In the genomic region with DNA sequence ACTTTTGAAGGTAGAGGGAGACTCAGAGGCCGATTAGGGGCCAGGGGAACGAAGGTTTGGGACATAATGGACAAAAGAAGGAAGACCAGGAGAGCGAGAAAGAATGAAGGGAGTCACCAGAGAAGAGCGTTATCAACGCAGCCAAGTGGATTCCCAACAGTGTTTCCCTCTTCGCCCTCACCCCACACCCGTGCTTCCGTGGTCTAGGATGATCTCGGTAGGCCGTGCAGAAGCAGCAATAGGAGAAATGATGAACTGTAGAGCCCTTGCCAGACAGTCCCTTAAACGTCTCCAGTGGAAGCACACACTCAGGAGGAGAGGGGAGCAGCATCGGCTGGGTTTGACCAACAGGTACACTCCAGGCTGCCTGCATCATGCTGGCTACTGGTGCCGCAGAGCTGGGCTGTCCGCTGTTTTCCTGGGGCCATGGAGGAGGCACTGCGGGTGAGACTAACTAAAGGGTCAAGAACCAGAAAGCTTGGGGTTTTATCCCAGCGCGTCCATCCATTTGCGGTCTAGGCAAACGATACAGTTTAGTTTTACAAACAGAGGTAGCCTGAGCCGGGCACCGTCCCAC, we compare ENCODE assay signal across 7 mouse cellular contexts. TPM values are rescaled to one million over a fixed set of nuclear protein-coding genes. Genes with fewer than 3 reads are reported as not detected.
A peak's percentile ranks its signal among the peaks of the same experiment; 100 is the strongest.
DNase-seq lines count a peak whose midpoint lies in the region; ATAC-seq and TF ChIP-seq lines count a peak whose summit lies in the region.

No protein-coding gene starts in this region.

- peaks cover 63% of the 10 kb centered on the region for H3K27me3 ChIP-seq in megakaryocyte, embryonic 14.5 days (replicated peaks)
- peaks cover 18% of the 10 kb centered on the region for H3K27me3 ChIP-seq in hindbrain, embryonic 11.5 days (ENCODE audit: control insufficient read depth, insufficient read depth, low read length)
- peaks cover 25% of the 10 kb centered on the region for H3K27me3 ChIP-seq in limb, embryonic 15.5 days
- H3K27me3 ChIP-seq in stomach, postnatal 0 days (ENCODE audit: control insufficient read depth, insufficient read depth, low read length): no peaks in the 10 kb centered on the region

- WGBS in hindbrain, embryonic 11.5 days: 10% methylated on average over 21 of the region's 21 CpGs
- 17% methylated on average over 21 of the region's 21 CpGs for WGBS in limb, embryonic 15.5 days
- WGBS in stomach, postnatal 0 days: 43% methylated on average over 21 of the region's 21 CpGs

- peak overlapping the region; percentile 92 for H3K4me3 ChIP-seq in megakaryocyte, embryonic 14.5 days (replicated peaks)
- H3K4me3 ChIP-seq in hindbrain, embryonic 11.5 days (ENCODE audit: low read depth, low read length): no peak overlapping the region
- peak overlapping the region; percentile 76 for H3K4me3 ChIP-seq in limb, embryonic 15.5 days
- H3K4me3 ChIP-seq in stomach, postnatal 0 days (ENCODE audit: low read depth, low read length): peak overlapping the region; percentile 79

- H3K27ac ChIP-seq in hindbrain, embryonic 11.5 days (ENCODE audit: low read depth, low read length): no peak overlapping the region
- H3K27ac ChIP-seq in limb, embryonic 15.5 days: no peak overlapping the region
- H3K27ac ChIP-seq in stomach, postnatal 0 days (replicated peaks): no peak overlapping the region

- H3K4me2 ChIP-seq in hindbrain, embryonic 11.5 days (replicated peaks; ENCODE audit: low read depth, low read length): peak overlapping the region; percentile 81; the same call in 1 of the 2 replicates
- peak overlapping the region; percentile 97 for H3K4me2 ChIP-seq in limb, embryonic 15.5 days
- peak overlapping the region; percentile 98 for H3K4me2 ChIP-seq in stomach, postnatal 0 days (replicated peaks; ENCODE audit: low read depth)

- peaks cover 46% of the 10 kb centered on the region for H3K4me1 ChIP-seq in megakaryocyte, embryonic 14.5 days
- peaks cover 7% of the 10 kb centered on the region; the same call in 1 of the 2 replicates for H3K4me1 ChIP-seq in hindbrain, embryonic 11.5 days (replicated peaks; ENCODE audit: control insufficient read depth, insufficient read depth, low read length)
- H3K4me1 ChIP-seq in limb, embryonic 15.5 days: peaks cover 24% of the 10 kb centered on the region
- no peaks in the 10 kb centered on the region for H3K4me1 ChIP-seq in stomach, postnatal 0 days (replicated peaks; ENCODE audit: control insufficient read depth, insufficient read depth)

- peak; percentile 19 for DNase-seq in hindbrain, embryonic 11.5 days (ENCODE audit: low spot score)
- DNase-seq in stomach, postnatal 0 days (ENCODE audit: low spot score): no peak
- DNase-seq in cerebellum, adult 8-10 months: no peak
- DNase-seq in frontal cortex, postnatal 14 days (ENCODE audit: low spot score in 2 of 2): no peak

- TF ChIP-seq EP300 in stomach, postnatal 0 days (optimal IDR thresholded peaks at IDR 0.05): no peak

- H3K9me3 ChIP-seq in megakaryocyte, embryonic 14.5 days: no peaks in the 10 kb centered on the region
- no peaks in the 10 kb centered on the region for H3K9me3 ChIP-seq in hindbrain, embryonic 11.5 days (ENCODE audit: control insufficient read depth, low read length)
- no peaks in the 10 kb centered on the region for H3K9me3 ChIP-seq in limb, embryonic 15.5 days
- H3K9me3 ChIP-seq in stomach, postnatal 0 days (ENCODE audit: control insufficient read depth, low read length): no peaks in the 10 kb centered on the region

- H3K36me3 ChIP-seq in megakaryocyte, embryonic 14.5 days (replicated peaks; ENCODE audit: low read length): no peaks in the 10 kb centered on the region
- no peaks in the 10 kb centered on the region for H3K36me3 ChIP-seq in hindbrain, embryonic 11.5 days (ENCODE audit: control insufficient read depth, insufficient read depth, low read length)
- no peaks in the 10 kb centered on the region for H3K36me3 ChIP-seq in limb, embryonic 15.5 days
- H3K36me3 ChIP-seq in stomach, postnatal 0 days (ENCODE audit: control insufficient read depth, insufficient read depth, low read length): no peaks in the 10 kb centered on the region

- no peak overlapping the region for H3K9ac ChIP-seq in hindbrain, embryonic 11.5 days (ENCODE audit: low read depth, low read length)
- H3K9ac ChIP-seq in limb, embryonic 15.5 days: no peak overlapping the region
- H3K9ac ChIP-seq in stomach, postnatal 0 days (ENCODE audit: low read length): peak overlapping the region; percentile 89; the same call in 1 of the 2 replicates

- TF ChIP-seq CTCF in stomach, postnatal 0 days (IDR thresholded peaks at IDR 0.05; ENCODE audit: low read depth): no peak

- ATAC-seq in megakaryocyte, adult 5-6 weeks (ENCODE audit: poor library complexity, severe bottlenecking): no peak
- no peak for ATAC-seq in hindbrain, embryonic 11.5 days (ENCODE audit: low FRiP score)
- no peak for ATAC-seq in limb, embryonic 15.5 days (ENCODE audit: insufficient number of reproducible peaks, low FRiP score, low TSS enrichment, low read depth)
- no peak for ATAC-seq in stomach, postnatal 0 days (ENCODE audit: low FRiP score, low TSS enrichment)

RNA-seq across cellular contexts. Expression of gene Pou6f1, which starts 1.0 kb away (rescaled TPM):
- 1.6 and 2.9 TPM in 2 replicates for polyA plus RNA-seq in megakaryocyte, embryonic 14.5 days (2012; ENCODE audit: insufficient read depth, low replicate concordance)
- 1.0 and 1.1 TPM in 2 replicates for total RNA-seq in megakaryocyte, adult 5-6 weeks (2015)
- 0.37 and 0.73 TPM in 2 replicates for total RNA-seq in megakaryocyte, adult 5-6 weeks (2017)
- 15.7 and 16.2 TPM in 2 replicates for polyA plus RNA-seq in hindbrain, embryonic 11.5 days (2014; fragmentation: Nextera tagmentation; extraction: Ambion mirVana)
- 4.9 and 7.4 TPM in 2 replicates for polyA plus RNA-seq in limb, embryonic 15.5 days (2015; fragmentation: Nextera tagmentation; extraction: Ambion mirVana)
- 2.6 and 3.2 TPM in 2 replicates for polyA plus RNA-seq in stomach, postnatal 0 days (2015; fragmentation: Nextera tagmentation; extraction: Ambion mirVana)

RNA-seq across cellular contexts. Expression of gene Dazap2, which starts 14.4 kb away (rescaled TPM):
- polyA plus RNA-seq in megakaryocyte, embryonic 14.5 days (2012; ENCODE audit: insufficient read depth, low replicate concordance): 28.5 and 32.0 TPM in 2 replicates
- 576 and 578 TPM in 2 replicates for total RNA-seq in megakaryocyte, adult 5-6 weeks (2015)
- 242 and 284 TPM in 2 replicates for total RNA-seq in megakaryocyte, adult 5-6 weeks (2017)
- polyA plus RNA-seq in hindbrain, embryonic 11.5 days (2014; fragmentation: Nextera tagmentation; extraction: Ambion mirVana): 256 and 266 TPM in 2 replicates
- polyA plus RNA-seq in limb, embryonic 15.5 days (2015; fragmentation: Nextera tagmentation; extraction: Ambion mirVana): 166 and 185 TPM in 2 replicates
- polyA plus RNA-seq in stomach, postnatal 0 days (2015; fragmentation: Nextera tagmentation; extraction: Ambion mirVana): 177 and 205 TPM in 2 replicates

RNA-seq across cellular contexts. Expression of gene Smagp, which starts 36.0 kb away (rescaled TPM):
- polyA plus RNA-seq in megakaryocyte, embryonic 14.5 days (2012; ENCODE audit: insufficient read depth, low replicate concordance): 57.2 and 75.5 TPM in 2 replicates
- total RNA-seq in megakaryocyte, adult 5-6 weeks (2015): 1.1 and 3.2 TPM in 2 replicates
- total RNA-seq in megakaryocyte, adult 5-6 weeks (2017): 0.51 and 4.5 TPM in 2 replicates
- 4.1 and 5.5 TPM in 2 replicates for polyA plus RNA-seq in hindbrain, embryonic 11.5 days (2014; fragmentation: Nextera tagmentation; extraction: Ambion mirVana)
- 34.8 and 36.6 TPM in 2 replicates for polyA plus RNA-seq in limb, embryonic 15.5 days (2015; fragmentation: Nextera tagmentation; extraction: Ambion mirVana)
- 94.8 and 103 TPM in 2 replicates for polyA plus RNA-seq in stomach, postnatal 0 days (2015; fragmentation: Nextera tagmentation; extraction: Ambion mirVana)

RNA-seq across cellular contexts. Expression of gene Tfcp2, which starts 49.0 kb away (rescaled TPM):
- 3.0 TPM in 1 of 2 replicates, not detected in the other for polyA plus RNA-seq in megakaryocyte, embryonic 14.5 days (2012; ENCODE audit: insufficient read depth, low replicate concordance)
- total RNA-seq in megakaryocyte, adult 5-6 weeks (2015): 1.2 and 2.0 TPM in 2 replicates
- 3.8 and 4.0 TPM in 2 replicates for total RNA-seq in megakaryocyte, adult 5-6 weeks (2017)
- polyA plus RNA-seq in hindbrain, embryonic 11.5 days (2014; fragmentation: Nextera tagmentation; extraction: Ambion mirVana): 28.4 and 29.8 TPM in 2 replicates
- 24.9 and 25.4 TPM in 2 replicates for polyA plus RNA-seq in limb, embryonic 15.5 days (2015; fragmentation: Nextera tagmentation; extraction: Ambion mirVana)
- 8.7 and 9.6 TPM in 2 replicates for polyA plus RNA-seq in stomach, postnatal 0 days (2015; fragmentation: Nextera tagmentation; extraction: Ambion mirVana)
